Mouse (Mus musculus): ENCODE results near the gene Myadml2. TPM values are rescaled to one million over a fixed set of nuclear protein-coding genes. Genes with fewer than 3 reads are reported as not detected.
A peak's percentile ranks its signal among the peaks of the same experiment; 100 is the strongest.

Myadml2 gene
- total RNA-seq, 2 experiments from 2014 or later = 78.3 to 78.8 TPM

DNA sequence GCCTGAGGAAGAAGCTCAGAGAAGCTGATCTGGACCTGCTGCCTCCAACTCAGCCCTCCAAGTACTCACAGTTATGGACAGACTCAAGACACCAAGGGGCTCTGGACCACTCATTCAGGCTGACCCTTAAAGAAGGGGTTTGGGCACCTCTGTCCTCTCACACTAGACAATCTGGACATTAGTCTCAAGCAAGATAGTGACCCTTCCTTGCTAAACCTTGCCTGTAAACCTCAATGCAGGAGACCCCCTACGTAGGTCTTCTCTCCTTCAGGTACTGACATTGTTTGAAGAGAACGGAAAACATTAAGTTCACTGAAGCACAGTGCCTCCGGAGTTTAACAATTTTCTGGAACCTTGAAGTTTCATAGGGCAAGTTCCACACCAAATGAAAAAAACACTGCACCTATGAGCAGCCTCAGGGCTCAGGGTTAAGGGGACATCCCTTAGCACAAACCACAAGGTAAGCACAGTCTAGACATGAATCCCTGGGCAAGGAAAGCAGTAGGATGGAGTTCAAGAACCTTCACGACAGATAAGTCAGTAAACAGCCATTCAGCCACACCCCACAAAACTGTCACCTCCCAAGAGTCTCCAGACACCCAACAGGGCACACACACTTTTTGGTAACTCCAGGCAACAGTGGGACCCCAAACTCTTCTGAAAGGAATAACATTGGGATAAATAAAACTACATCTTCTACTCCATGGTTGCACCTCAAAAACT is 16.1 kb downstream of the Myadml2 start:
- intact Hi-C loops (cut with DNase I) = no loop called here
- DNase-seq (ENCODE audit: low spot score) = no peak

DNA sequence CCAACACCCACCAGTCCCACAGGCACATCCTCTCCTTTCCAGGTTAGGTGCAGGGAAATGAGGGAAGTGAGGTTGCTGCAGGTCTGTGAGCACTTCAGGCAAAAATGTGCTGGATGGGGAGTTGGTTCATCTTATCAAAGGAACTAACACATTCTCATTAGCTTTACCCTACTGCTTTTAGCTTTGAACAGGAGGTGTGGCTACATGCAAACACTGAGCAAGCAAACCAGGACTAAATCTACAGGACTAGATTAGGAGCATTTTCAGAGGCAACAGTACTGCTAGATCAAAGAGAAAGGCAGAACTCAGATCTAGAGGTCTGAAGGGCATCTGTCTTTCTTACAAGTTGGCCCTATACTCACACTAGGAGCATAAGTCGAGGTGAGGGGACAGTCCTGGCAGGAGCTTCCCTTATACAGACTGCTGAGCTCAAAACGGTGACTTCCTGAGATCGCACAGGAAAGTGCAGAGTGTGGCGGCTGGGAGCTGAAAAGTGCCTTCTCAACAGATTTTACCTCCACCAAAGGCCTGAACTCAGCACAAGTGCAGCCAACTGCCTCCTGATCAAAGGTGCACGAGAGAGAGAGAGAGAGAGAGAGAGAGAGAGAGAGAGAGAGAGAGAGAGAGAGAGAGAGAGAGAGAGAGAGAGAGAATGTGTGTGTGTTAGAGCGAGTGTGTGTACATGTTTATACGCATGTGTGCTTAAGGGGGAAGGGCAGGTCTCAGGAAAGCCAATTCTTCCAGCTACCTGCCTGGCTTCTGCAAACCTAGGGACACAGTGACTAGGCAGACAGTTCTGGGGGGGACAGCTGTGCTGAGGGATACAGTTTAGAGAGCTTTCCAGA is 16.9 kb downstream of the Myadml2 start:
- intact Hi-C loops (cut with DNase I) = no loop called here
- no peak for DNase-seq (ENCODE audit: low spot score)

DNA sequence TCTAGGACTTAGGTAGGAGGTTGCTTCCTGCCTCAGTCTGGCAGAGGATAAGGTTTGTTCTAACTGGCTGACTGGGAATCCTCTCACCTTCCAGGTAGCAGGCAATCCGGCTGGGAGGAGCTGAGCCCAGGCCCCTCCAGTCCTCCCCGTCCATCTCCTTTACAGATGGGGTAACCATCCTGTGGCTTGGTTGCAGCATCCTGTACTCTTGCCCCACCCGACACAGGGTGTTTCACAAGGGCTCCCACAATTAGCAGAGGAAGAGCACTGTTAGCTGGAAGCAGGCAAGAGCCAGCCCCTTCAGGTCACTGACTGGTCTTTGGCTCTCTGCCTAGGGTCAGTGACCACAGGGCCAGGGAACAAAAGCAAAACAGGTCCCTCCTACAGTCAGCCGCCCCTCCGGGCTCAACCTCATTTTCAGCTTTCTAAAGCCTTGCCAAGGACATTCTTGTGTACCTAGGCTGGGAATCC is 17.5 kb downstream of the Myadml2 start:
- intact Hi-C loops (cut with DNase I) = no loop called here
- DNase-seq (ENCODE audit: low spot score) = no peak

- DNase-seq (ENCODE audit: low spot score) = no peak
- intact Hi-C loops (cut with DNase I) = loop anchor here (5.0 kb wide), 1 partner anchor 42 kb away; the partner anchor contains the start of gene Aspscr1
Measured at GRCm38 (mm10) chr11:120629911-120630310, 18.0 kb downstream of the Myadml2 start.

- DNase-seq (ENCODE audit: low spot score) = no peak
- intact Hi-C loops (cut with DNase I) = loop anchor here (5.0 kb wide), 1 partner anchor 43 kb away; the partner anchor contains the start of gene Aspscr1
Measured at GRCm38 (mm10) chr11:120629341-120629730, 18.6 kb downstream of the Myadml2 start.

GRCm38 (mm10) chr11:120628601-120629340 is 19.2 kb downstream of the Myadml2 start:
- no peak for DNase-seq (ENCODE audit: low spot score)
- intact Hi-C loops (cut with DNase I) = loop anchor here (5.0 kb wide), 1 partner anchor 44 kb away; the partner anchor contains the start of gene Aspscr1

DNA sequence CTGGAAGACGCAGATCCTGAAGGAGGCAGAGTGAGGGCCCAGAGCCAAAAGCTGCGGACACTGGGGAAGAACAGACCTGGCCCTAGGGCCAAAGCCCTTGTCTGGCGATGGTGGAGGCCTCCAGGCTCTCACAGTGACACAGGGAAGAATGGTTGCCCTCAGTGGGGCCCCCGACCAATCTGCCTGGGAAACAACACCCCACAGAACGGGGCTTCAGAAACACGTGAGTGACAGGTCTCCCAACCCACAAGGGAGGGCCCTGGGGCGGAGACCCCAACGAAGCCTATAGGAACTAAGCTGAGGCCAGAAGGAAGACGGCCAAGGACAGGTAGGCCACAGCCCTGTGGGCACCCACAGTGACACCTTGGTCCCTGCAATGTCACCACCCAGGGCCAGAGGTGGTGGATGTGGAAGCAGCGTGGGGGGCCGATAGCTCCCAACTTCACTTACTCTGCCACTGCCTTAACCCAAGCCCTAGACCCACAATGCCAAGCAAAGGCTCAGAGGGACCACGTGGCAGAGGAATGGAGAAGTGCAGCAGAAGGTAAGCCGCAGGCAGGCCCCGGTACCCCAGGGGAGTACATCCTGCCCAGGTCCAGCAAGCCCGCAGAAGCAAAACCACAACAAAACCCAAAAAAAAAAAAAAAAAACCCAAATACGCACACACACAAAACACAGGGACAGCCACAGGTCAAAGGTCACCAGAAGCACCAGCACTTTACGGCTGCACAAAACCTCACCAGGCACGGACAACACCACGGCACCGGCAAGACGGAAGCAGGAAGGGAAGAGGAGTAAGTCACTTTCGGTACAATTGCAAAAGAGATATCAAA is 20.3 kb downstream of the Myadml2 start:
- DNase-seq (ENCODE audit: low spot score) = no peak
- intact Hi-C loops (cut with DNase I) = loop anchor here (5.0 kb wide), 1 partner anchor 45 kb away; the partner anchor contains the start of gene Aspscr1

DNA sequence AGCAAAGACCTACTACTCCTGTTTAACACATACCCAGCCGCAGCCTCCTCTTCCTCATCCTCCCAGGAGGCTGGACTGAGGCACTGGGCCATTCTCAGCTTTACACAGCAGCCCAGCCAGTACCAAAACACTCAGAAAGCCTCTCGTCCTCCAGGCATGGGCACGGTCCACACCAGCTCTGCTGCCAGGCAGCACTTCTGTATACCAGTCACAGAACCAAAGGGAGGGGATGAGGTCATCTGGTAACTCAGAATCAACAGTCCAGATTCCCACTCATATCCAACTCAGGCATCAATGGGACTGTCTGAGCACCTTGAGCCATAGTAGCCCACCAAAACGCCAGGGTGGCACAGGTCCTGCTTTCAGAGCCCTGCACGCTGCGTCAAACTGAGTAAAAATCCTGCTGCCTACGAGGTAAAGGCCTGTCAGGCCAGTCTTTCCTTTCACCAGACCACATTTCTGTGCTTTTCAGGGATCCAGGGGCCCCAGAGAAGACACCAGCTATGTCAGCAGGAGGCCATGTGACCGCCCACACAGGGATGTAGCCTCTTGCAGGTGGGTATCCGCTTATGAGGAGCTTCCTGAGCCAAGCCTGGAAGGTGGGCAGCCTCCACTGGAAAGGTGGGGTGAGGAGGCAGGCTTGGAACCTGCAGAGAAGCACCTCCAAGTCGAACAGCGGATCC is 21.0 kb downstream of the Myadml2 start:
- intact Hi-C loops (cut with DNase I) = loop anchor here (5.0 kb wide), 1 partner anchor 45 kb away; the partner anchor contains the start of gene Aspscr1
- DNase-seq (ENCODE audit: low spot score) = no peak

DNA sequence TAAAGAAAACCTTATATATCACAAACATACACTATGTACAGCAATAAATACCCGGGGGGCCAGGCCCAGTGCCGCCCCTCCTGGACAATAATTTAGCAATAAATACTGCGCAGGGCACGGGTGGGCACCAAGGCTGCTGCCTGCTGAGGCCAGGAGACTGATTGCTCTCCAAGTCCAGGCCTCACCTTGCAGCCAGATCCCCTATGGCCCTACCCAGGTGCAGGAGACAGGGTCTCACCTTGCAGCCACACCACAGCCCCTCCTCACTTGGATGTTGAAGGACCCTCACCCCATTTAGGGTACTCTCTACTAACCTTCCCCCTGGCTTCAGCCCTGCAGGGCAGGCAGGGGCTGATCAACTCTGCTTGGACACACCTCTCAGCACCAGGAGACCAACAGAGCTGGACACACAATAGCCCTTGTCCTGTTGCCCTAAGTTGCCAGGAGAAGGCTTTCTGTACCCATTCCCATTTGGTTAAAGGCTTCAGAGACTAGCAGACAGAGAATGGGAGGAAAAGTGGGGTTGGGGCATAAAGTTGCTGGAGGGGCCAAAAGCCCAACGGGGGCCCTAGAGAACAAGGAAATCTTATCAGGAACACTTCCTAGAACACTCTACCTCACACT is 22.7 kb downstream of the Myadml2 start, which contains the start of gene Sirt7:
Sirt7 (minus strand) TSS at position 89 of the 624 bp plus-strand sequence.
- DNase-seq (ENCODE audit: low spot score) = no peak
- intact Hi-C loops (cut with DNase I) = loop anchor here (2.0 to 5.0 kb wide), 2 partner anchors 47 to 88 kb away; partner anchors contain the start of genes Aspscr1, Cenpx and Lrrc45

GRCm38 (mm10) chr11:120624680-120625111 is 23.3 kb downstream of the Myadml2 start:
- DNase-seq (ENCODE audit: low spot score) = peak; percentile 74
- intact Hi-C loops (cut with DNase I) = loop anchor here (2.0 to 5.0 kb wide), 2 partner anchors 48 to 88 kb away; partner anchors contain the start of genes Aspscr1, Cenpx and Lrrc45

DNA sequence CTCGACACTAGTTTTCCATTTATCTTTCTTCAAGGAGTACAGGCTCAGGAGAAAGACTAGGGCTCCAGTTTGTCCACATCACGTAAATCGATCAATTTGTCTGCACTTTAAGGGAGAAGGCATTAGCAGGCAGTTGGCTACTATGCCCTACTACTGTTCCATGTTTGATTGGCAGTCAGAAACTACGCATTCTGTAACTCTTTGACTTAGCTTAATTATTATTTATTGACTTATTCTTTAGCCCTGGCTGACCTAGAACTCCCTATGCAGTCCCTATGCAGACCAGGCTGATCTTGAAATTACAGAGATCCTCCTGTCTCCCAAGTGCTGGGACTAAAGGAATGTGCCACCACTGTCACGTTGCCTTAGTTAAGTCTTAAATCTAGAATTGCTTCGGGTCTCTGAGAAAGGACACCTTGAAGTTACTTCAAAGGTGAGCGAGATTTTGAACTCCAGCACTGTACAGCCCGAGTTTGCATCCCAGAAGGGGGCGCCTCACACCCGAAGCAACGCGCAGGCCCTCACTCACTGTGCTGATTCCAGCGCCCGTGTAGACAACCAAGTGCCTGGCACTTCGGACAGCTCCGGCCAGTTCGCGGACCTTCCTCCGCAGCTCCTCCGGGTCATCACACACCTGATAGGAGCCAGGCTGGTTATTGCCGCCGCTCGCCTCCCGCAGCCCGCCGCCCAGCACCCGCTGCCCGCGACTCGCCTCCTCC is 23.8 kb downstream of the Myadml2 start:
- intact Hi-C loops (cut with DNase I) = loop anchor here (2.0 kb wide), 1 partner anchor 89 kb away; the partner anchor contains the start of genes Cenpx and Lrrc45
- no peak for DNase-seq (ENCODE audit: low spot score)

- DNase-seq (ENCODE audit: low spot score) = no peak
- intact Hi-C loops (cut with DNase I) = no loop called here
Measured at GRCm38 (mm10) chr11:120622805-120623204, 25.2 kb downstream of the Myadml2 start.

DNA sequence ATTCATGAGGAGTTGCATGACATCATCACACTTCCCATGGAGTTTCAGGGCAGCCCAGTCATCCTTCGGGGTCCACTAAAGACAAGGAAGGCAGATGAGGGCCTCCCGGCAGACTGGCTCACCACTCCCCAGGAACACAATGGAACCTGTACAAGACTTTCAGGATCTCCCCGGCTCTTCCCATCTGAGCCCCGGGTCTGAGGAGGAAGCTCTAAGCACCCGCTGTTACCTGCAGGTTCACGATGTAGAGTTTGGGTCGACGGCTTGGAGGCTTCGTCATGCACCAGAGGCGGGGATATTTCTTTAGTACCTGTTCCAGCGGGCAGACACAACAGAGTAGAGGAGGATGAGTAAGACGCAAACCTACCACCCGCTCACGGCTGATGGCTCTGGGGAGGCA is 27.8 kb downstream of the Myadml2 start:
- DNase-seq (ENCODE audit: low spot score) = no peak
- intact Hi-C loops (cut with DNase I) = no loop called here

- no peak for DNase-seq (ENCODE audit: low spot score)
- intact Hi-C loops (cut with DNase I) = no loop called here
Measured at GRCm38 (mm10) chr11:120618619-120619535, 29.1 kb downstream of the Myadml2 start.

DNA sequence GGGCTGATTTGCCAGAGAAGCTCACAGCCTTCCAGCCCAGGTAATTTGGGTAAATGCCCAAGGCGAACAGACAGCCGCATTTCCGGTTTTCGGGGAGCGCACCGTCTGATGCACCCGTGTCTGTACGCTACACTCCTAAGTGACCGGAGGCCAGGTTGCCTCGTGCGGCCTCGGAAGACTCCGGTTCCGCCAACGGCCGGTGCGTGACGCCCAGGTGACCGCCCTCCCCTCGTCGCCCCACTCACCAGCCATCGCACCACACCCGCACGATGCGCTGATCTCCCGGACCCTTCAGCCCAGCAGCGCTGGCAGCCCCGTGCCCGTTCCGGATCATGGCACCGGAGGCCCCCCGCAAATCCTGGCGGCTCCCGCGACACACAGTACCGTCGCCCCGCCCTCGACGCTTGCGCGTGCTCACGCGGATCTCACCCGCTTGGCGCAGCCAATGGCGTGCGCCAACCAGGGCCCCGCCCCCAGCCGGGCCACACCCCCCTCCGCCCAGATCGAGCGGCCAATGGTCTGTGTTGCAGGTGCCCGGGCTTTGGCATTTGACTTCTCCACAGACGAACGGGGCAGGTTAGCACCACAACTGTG is 30.3 kb downstream of the Myadml2 start, which contains the start of gene Pcyt2:
Pcyt2 (minus strand) TSS at position 418 of the 594 bp plus-strand sequence.
- DNase-seq (ENCODE audit: low spot score) = peak; percentile 76
- intact Hi-C loops (cut with DNase I) = no loop called here
